Mouse (Mus musculus) effector memory CD4-positive, alpha-beta T cell, adult 7 months (primary cell): Measurements from ENCODE around the gene Sirt3. TPM values are rescaled to one million over a fixed set of nuclear protein-coding genes. Genes with fewer than 3 reads are reported as not detected.

ENCODE experiments used
- polyA plus RNA-seq: library from polyadenylated mRNA; unstranded; fragments of 100-300 nt; shearing (Covaris generic); gene quantifications from one replicate; pipeline ENCODE4 v1.2.1, GENCODE M21; 2017

The Sirt3 gene
- polyA plus RNA-seq, result 2.6 TPM

GRCm38 (mm10) chr7:140881696-140882468 is at the start of gene Sirt3, which contains the start of gene Psmd13:
TSS of gene Sirt3 (minus strand) at chr7:140882309.
TSS of gene Psmd13 (plus strand) at chr7:140881968.

GRCm38 (mm10) chr7:140920418-140921029 is 38.4 kb upstream of the Sirt3 start, which contains the start of gene Nlrp6:
TSS of gene Nlrp6 (plus strand) at chr7:140920902.

GRCm38 (mm10) chr7:140900220-140900619 is 18.1 kb upstream of the Sirt3 start, which contains the start of gene Cox8b:
TSS of gene Cox8b (minus strand) at chr7:140900446.

GRCm38 (mm10) chr7:140857550-140858505 is 24.3 kb downstream of the Sirt3 start, which contains the start of gene Bet1l:
TSS of gene Bet1l (minus strand) at chr7:140857577.

GRCm38 (mm10) chr7:140856785-140857549 is 25.1 kb downstream of the Sirt3 start, which contains the start of gene Ric8a:
TSS of gene Ric8a (plus strand) at chr7:140856957.

GRCm38 (mm10) chr7:140855860-140856784 is 26.0 kb downstream of the Sirt3 start, which contains the start of gene Gm45785:
TSS of gene Gm45785 (minus strand) at chr7:140856331.

GRCm38 (mm10) chr7:140847755-140848580 is 34.1 kb downstream of the Sirt3 start, which contains the start of gene Odf3:
TSS of gene Odf3 (plus strand) at chr7:140847805.

GRCm38 (mm10) chr7:140844905-140845665 is 37.0 kb downstream of the Sirt3 start, which contains the start of gene Scgb1c1:
TSS of gene Scgb1c1 (plus strand) at chr7:140845547.

GRCm38 (mm10) chr7:140834968-140835757 is 46.9 kb downstream of the Sirt3 start, which contains the start of gene Urah:
TSS of gene Urah (plus strand) at chr7:140835018.

GRCm38 (mm10) chr7:140821653-140822329 is 60.3 kb downstream of the Sirt3 start, which contains the start of gene Zfp941:
TSS of gene Zfp941 (minus strand) at chr7:140822178.

Other genes with a start within 250 kb of the Sirt3 start
- gene Olfr53, start 235.9 kb downstream of the Sirt3 start, polyA plus RNA-seq, result not detected
- gene Olfr539, start 222.4 kb downstream of the Sirt3 start, polyA plus RNA-seq, result 0.21 TPM
- 0.06 TPM for gene Olfr45, start 200.4 kb downstream of the Sirt3 start, polyA plus RNA-seq
- gene Olfr541, start 185.0 kb downstream of the Sirt3 start, polyA plus RNA-seq, result not detected
- not detected for gene Cyp2e1, start 118.6 kb downstream of the Sirt3 start, polyA plus RNA-seq
- not detected for gene Syce1, start 94.5 kb downstream of the Sirt3 start, polyA plus RNA-seq
- gene Zfp941, start 60.1 kb downstream of the Sirt3 start, polyA plus RNA-seq, result 0.18 TPM
- gene Urah, start 47.3 kb downstream of the Sirt3 start, polyA plus RNA-seq, result not detected
- gene Scgb1c1, start 36.8 kb downstream of the Sirt3 start, polyA plus RNA-seq, result not detected
- 0.30 TPM for gene Odf3, start 34.5 kb downstream of the Sirt3 start, polyA plus RNA-seq
- gene Gm45785, start 26.0 kb downstream of the Sirt3 start, polyA plus RNA-seq, result 1.3 TPM
- 107 TPM for gene Ric8a, start 25.4 kb downstream of the Sirt3 start, polyA plus RNA-seq
- 51.2 TPM for gene Bet1l, start 24.7 kb downstream of the Sirt3 start, polyA plus RNA-seq
- gene Psmd13, start 341 bp downstream of the Sirt3 start, polyA plus RNA-seq, result 145 TPM
- not detected for gene Cox8b, start 18.1 kb upstream of the Sirt3 start, polyA plus RNA-seq
- gene Nlrp6, start 38.6 kb upstream of the Sirt3 start, polyA plus RNA-seq, result 0.11 TPM
- gene Pgghg, start 59.1 kb upstream of the Sirt3 start, polyA plus RNA-seq, result 9.2 TPM
- gene Ifitm5, start 68.0 kb upstream of the Sirt3 start, polyA plus RNA-seq, result not detected
- not detected for gene Gm45717, start 73.6 kb upstream of the Sirt3 start, polyA plus RNA-seq
- gene Ifitm2, start 73.7 kb upstream of the Sirt3 start, polyA plus RNA-seq, result 19.8 TPM
- 8.4 TPM for gene Ifitm1, start 84.9 kb upstream of the Sirt3 start, polyA plus RNA-seq
- gene Ifitm3, start 128.5 kb upstream of the Sirt3 start, polyA plus RNA-seq, result 9.4 TPM
- gene Ifitm6, start 135.6 kb upstream of the Sirt3 start, polyA plus RNA-seq, result not detected
- gene Gm17387, start 146.8 kb upstream of the Sirt3 start, polyA plus RNA-seq, result not detected
- gene B4galnt4, start 178.8 kb upstream of the Sirt3 start, polyA plus RNA-seq, result 19.2 TPM
- gene Pkp3, start 195.9 kb upstream of the Sirt3 start, polyA plus RNA-seq, result 186 TPM
- gene Sigirr, start 218.3 kb upstream of the Sirt3 start, polyA plus RNA-seq, result 69.4 TPM
- not detected for gene Ano9, start 235.5 kb upstream of the Sirt3 start, polyA plus RNA-seq
- 4.1 TPM for gene Ptdss2, start 240.1 kb upstream of the Sirt3 start, polyA plus RNA-seq